ENCODE assay signal across 9 mouse cellular contexts in the genomic region with DNA sequence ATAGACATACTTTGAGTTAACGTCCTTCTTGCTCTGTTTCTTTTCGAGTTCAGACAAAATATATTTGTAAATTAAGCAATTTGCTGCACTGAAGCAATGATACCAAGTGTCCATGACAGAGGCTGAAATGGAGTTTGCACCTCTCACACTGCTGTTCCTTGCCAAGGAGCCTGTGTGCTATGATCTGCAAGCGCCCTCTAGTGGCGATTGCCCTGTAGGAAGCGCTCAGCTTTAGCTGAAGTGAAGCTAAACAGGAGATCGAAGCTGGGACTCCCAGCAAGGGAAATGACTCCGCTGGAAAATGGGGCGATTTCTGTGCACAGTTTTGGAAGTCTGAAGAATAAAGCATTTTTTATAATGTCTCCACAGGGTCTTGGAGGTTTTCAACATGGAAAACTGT.
DNase-seq lines count a peak whose midpoint lies in the region; ATAC-seq lines count a peak whose summit lies in the region.
"Had no signal": no experiment of that assay in that cellular context is flagged by ENCODE, and none has a peak within 500 bp of the region (broad histone marks: within the 10 kb centered on the region; RNA-seq: fewer than 3 reads in every experiment).

No protein-coding gene starts in this region.

- ATAC-seq in hindbrain, embryonic 16.5 days: peak; percentile 92
- ATAC-seq in erythroid progenitor cell, adult 5-6 weeks (replicated peaks; ENCODE audit: low FRiP score, poor library complexity, severe bottlenecking): no peak

- no peak overlapping the region for H3K4me2 ChIP-seq in hindbrain, embryonic 16.5 days (ENCODE audit: low read length)

- H3K4me1 ChIP-seq in hindbrain, embryonic 16.5 days (ENCODE audit: control insufficient read depth, insufficient read depth, low read depth, low read length): no peaks in the 10 kb centered on the region
- H3K4me1 ChIP-seq in megakaryocyte, embryonic 14.5 days: no peaks in the 10 kb centered on the region

- no peaks in the 10 kb centered on the region for H3K36me3 ChIP-seq in hindbrain, embryonic 16.5 days (ENCODE audit: control insufficient read depth, insufficient read depth, low read length)
- no peaks in the 10 kb centered on the region for H3K36me3 ChIP-seq in megakaryocyte, embryonic 14.5 days (replicated peaks; ENCODE audit: low read length)

- H3K9me3 ChIP-seq in hindbrain, embryonic 16.5 days (ENCODE audit: control insufficient read depth, low read length): no peaks in the 10 kb centered on the region
- H3K9me3 ChIP-seq in megakaryocyte, embryonic 14.5 days: no peaks in the 10 kb centered on the region

- no peak overlapping the region for H3K9ac ChIP-seq in hindbrain, embryonic 16.5 days (ENCODE audit: low read depth, low read length)

- no peaks in the 10 kb centered on the region for H3K27me3 ChIP-seq in hindbrain, embryonic 16.5 days (replicated peaks; ENCODE audit: control insufficient read depth, insufficient read depth, low read length)
- no peaks in the 10 kb centered on the region for H3K27me3 ChIP-seq in megakaryocyte, embryonic 14.5 days (replicated peaks)

- peak; percentile 87 for DNase-seq in R1 (ENCODE audit: low read depth, low spot score)
- peak; percentile 77 for DNase-seq in cerebellum, adult 8-10 months
- DNase-seq in frontal cortex, postnatal 14 days (ENCODE audit: low spot score in 2 of 2): peak; percentile 32 to 66
- peak; percentile 53 to 82 for DNase-seq in layer of hippocampus, postnatal 25 days (ENCODE audit: extremely low spot score in 1 of 2, low spot score in 1 of 2)
- peak; percentile 86 for DNase-seq in right cerebral cortex, postnatal 14 days

- H3K4me3 ChIP-seq in hindbrain, embryonic 16.5 days (ENCODE audit: low read length): no peak overlapping the region
- H3K4me3 ChIP-seq in megakaryocyte, embryonic 14.5 days (replicated peaks): peak overlapping the region; percentile 33

- H3K27ac ChIP-seq in hindbrain, embryonic 16.5 days (ENCODE audit: low read depth, low read length): no peak overlapping the region
- H3K27ac ChIP-seq: macrophage had no signal

- 7% methylated on average over 8 of the region's 8 CpGs for WGBS in hindbrain, embryonic 16.5 days
